Mouse (Mus musculus): ENCODE data around the gene Nme1.

The Nme1 gene

GRCm38 (mm10) chr11:93968005-93968847, at the start of gene Nme1, which contains the start of gene Gm20390:
Gene Nme1 (minus strand): TSS chr11:93968521.
Gene Gm20390 (minus strand): TSS chr11:93968293.
- DNase-seq (ENCODE audit: low spot score) = peak; percentile 97

GRCm38 (mm10) chr11:94003346-94003745, 35.0 kb upstream of the Nme1 start:
- DNase-seq (ENCODE audit: low spot score) = no peak

DNA sequence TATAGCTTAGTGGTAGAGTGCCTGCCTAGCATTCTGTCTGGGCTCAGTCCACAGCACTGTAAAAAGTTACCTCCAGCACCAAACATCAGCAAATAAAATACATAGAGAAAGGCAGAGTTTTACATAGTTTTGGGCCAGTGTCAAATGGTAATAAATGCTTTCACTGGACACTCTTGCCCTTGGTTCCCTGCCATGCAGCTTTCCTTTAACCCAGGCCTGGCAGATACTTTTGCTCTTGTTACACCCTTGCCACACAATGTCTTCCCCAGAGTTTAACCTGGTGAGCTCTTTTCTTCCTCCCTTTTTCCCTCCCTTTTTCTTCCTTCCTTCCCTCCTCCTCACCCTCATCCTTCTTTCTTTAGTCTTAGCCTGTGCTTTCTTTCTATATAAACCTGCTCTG, 31.0 kb upstream of the Nme1 start:
- DNase-seq (ENCODE audit: low spot score) = no peak

DNA sequence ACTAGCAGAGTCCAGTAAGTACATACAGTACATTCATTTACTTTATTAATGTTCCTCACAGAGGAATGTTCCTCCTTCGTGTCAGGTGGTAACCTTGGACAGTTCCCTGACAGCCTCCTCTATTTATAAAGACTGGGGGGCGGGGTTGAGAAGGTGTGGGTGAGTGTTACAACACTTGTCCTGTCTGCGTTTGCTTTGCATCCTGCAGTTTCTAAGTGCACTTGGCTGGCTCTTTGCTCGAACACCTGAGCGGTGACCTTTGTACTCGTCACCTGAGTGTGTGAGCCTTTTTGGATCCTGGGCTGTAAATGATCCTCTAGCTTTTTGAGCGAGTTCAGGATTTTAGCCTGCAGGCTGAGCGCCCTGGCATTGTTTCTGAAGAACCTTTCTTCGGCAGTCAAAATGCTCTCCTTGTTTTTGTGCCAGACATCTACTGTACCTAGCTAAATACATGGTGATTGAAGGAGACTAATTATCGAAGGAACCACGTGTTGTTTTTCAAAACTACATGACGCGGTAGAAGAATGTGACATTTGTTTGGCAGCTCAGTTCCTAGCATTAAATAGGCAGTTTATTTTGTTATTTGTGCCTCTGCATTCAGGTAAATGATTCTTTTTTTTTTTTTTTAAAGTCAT, 28.9 kb upstream of the Nme1 start:
- DNase-seq (ENCODE audit: low spot score) = no peak

GRCm38 (mm10) chr11:93996306-93997140, 28.2 kb upstream of the Nme1 start:
- DNase-seq (ENCODE audit: low spot score) = peak; percentile 47

- DNase-seq (ENCODE audit: low spot score) = peak; percentile 87
These were observed 27.5 kb upstream of the Nme1 start, which contains the start of gene Spag9 for GRCm38 (mm10) chr11:93995720-93996305. Gene Spag9 (plus strand): TSS chr11:93996091.

DNA sequence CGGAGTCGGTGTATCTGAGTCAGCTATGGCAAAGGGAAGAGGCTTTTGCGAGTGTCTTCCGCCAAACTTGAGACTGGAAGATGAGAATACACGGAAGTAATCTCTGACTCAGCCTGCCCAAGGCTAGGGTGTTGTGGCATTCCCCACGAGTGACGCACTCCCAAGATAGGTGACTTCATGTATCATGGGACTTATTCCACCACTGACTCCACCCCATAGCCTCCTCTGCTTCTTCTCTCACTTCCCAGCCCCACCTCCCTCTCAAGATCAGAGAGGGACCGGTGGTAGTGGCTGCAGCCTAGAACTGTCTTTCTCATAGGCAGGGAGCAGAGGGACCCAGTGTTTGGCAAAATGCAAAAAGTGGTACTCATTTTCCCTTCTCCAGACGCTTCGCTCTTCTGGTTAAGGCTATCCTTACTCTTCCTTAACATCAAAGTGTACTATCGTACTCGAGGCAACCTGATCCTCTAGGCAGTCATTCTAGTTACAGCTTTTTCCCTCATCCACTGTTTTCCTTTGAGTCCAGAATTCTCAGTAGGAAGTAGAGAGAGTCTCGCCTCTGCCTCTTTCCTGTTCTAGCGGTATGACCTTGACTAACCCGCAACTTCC, 26.9 kb upstream of the Nme1 start:
- DNase-seq (ENCODE audit: low spot score) = peak; percentile 86

GRCm38 (mm10) chr11:93994531-93994930, 26.2 kb upstream of the Nme1 start:
- DNase-seq (ENCODE audit: low spot score) = no peak

- DNase-seq (ENCODE audit: low spot score) = no peak
These were observed 20.2 kb upstream of the Nme1 start for GRCm38 (mm10) chr11:93988328-93989062.

DNA sequence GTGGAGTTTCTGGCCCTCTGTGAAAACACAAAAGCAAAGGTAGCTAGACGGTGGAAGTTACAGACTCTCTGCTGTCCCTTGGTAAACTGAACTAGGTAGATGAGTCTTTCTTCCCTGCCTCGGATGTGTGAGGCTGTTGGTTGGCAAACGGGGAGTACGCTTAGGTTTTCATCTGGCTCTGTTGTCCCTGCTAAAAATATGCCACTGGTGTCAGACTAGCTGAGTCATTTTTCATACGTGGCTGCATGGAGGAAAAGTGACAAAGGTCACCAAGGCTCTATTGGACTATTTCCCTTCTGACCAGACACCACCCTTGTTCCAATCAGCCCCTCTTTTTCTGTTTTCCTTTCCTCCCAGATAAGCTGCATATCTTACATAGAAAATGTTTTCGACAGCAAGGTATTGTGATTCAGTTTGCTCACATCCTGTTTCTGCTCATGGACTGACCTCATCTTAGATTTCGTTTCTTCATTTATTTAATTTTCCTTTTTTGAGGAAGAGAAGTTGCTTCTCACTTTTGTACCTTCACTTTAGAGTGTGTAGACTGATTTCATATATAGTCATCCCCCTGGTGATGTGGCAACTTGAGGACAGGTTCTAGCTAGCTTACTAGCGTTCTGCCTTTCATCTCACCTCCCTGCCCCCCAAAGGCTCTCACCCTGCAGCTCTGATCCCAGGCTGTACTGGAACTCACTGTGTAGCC, 19.5 kb upstream of the Nme1 start:
- no peak for DNase-seq (ENCODE audit: low spot score)

DNA sequence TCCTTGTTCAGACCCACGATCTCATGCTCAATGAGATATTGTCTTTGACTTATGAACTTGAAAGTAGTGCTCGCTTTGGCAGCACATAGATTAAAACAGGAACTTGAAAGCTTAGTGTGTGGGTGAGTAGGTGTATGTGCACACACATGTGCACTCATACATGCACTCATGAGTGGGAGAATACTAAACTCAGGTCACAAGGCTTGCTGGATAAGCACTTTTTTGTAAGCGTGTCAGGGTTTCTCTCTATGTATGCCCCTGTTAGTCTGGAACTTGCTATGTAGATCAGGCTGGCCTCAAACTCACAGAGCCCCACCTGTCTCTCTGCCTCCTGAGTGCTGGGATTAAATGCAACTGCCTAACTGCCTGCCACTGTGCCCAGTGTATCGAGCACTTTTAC, 18.7 kb upstream of the Nme1 start:
- DNase-seq (ENCODE audit: low spot score) = no peak

- no peak for DNase-seq (ENCODE audit: low spot score)
These were observed 18.0 kb upstream of the Nme1 start for GRCm38 (mm10) chr11:93986298-93986697.

GRCm38 (mm10) chr11:93985265-93985664, 16.9 kb upstream of the Nme1 start:
- DNase-seq (ENCODE audit: low spot score) = no peak

DNA sequence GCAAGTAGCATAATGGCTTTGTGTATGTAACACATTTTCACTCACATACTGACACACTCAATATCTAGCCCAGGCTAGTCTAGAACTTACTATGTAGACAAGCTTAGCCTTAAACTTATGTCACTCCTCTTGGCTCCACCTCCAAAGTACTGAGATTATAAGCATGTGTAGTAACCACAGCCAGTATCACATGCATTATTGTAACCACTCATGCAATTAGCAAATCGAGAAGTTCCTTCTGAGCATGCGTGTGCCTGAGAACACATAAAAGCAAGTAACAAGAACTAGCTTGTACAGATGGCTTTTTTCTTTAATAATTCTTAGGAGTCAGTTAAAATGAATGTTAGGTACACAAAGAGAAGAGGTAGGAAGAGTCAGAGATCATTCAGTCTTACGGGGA, 16.3 kb upstream of the Nme1 start:
- no peak for DNase-seq (ENCODE audit: low spot score)

GRCm38 (mm10) chr11:93979502-93980049, 11.3 kb upstream of the Nme1 start:
- no peak for DNase-seq (ENCODE audit: low spot score)

- no peak for DNase-seq (ENCODE audit: low spot score)
These were observed 4.6 kb upstream of the Nme1 start for GRCm38 (mm10) chr11:93972951-93973350.

DNA sequence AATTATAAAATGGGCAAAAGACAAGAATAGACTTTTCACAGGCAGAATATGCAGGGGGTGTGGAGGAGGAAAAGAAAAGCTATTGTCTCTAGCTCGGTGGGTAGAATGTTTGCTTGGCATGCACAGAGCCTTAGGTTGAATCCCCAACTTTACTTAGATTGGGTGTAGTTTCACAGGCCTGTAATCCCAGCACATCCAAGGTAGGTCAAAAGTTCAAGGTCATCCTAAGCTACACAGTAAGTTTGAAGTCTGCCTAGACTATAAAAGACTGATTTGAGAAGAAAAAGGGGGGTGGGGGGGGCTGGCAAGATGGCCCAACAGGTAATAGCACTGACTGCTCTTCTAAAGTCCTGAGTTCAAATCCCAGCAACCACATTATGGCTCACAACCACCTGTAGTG, 1.5 kb upstream of the Nme1 start:
- no peak for DNase-seq (ENCODE audit: low spot score)

DNA sequence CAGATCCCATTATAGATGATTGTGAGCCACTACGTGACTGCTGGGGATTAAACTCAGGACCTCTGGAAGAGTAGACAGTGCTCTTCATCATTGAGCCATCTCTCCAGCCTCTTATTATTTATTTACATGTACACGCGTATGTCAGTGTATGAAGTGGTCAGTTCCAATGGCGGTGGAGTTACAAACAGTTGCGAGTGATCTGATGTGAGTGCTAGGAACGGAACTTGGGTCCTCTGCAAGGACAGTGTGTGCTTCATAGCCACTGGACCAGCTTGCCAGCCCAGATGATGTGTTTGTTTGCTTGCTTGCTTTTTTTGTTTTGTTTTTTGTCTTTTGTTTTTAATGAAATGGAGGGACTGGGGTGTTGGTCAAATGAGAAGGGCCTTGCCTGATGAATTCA, 850 bp upstream of the Nme1 start:
- no peak for DNase-seq (ENCODE audit: low spot score)

- DNase-seq (ENCODE audit: low spot score) = no peak
These were observed 467 bp upstream of the Nme1 start for GRCm38 (mm10) chr11:93968848-93969128.

GRCm38 (mm10) chr11:93967381-93967780, 940 bp downstream of the Nme1 start:
- DNase-seq (ENCODE audit: low spot score) = no peak

Measured in left cerebral cortex, adult 11 months (tissue).